Mouse (Mus musculus): Measurements from ENCODE around the gene Slc26a10. TPM values are rescaled to one million over a fixed set of nuclear protein-coding genes. Genes with fewer than 3 reads are reported as not detected.

Gene Slc26a10
- polyA plus RNA-seq, 1 experiment, result 1.2 TPM

DNA sequence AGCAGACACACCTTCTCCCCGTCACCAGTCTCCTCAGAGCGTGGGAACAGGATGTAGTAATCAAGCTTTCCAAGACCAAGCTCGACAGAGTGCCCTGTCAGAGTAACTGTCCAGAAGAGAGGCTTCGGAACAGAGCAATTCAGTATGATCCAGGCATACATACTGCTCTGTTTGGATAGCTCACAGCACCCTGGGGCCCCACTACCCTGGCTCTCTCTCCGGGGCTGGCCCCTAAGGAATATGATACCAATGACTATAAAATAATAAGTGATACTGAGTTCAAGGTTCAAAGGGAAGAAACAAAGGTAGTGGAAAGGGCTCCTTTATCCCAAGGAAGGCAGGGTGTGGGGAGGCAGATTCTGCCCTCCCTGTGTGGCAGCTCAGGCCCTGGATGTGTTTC lies 48.0 kb downstream of the Slc26a10 start:
- no peak for DNase-seq (ENCODE audit: low read depth)

GRCm38 (mm10) chr10:127129431-127129830 lies 51.0 kb downstream of the Slc26a10 start:
- no peak for DNase-seq (ENCODE audit: low read depth)

- DNase-seq (ENCODE audit: low read depth), result no peak
Observed at GRCm38 (mm10) chr10:127127711-127128279, 52.6 kb downstream of the Slc26a10 start.

- no peak for DNase-seq (ENCODE audit: low read depth)
Observed at GRCm38 (mm10) chr10:127126579-127126978, 53.9 kb downstream of the Slc26a10 start.

GRCm38 (mm10) chr10:127125210-127126001 lies 55.0 kb downstream of the Slc26a10 start:
- DNase-seq (ENCODE audit: low read depth), result no peak

- no peak for DNase-seq (ENCODE audit: low read depth)
Observed at GRCm38 (mm10) chr10:127123436-127123805, 57.0 kb downstream of the Slc26a10 start.

GRCm38 (mm10) chr10:127122784-127123435 lies 57.5 kb downstream of the Slc26a10 start:
- DNase-seq (ENCODE audit: low read depth), result no peak

- no peak for DNase-seq (ENCODE audit: low read depth)
Observed at GRCm38 (mm10) chr10:127122018-127122417, 58.4 kb downstream of the Slc26a10 start.

Other genes starting within 250 kb of the Slc26a10 start
- 119 and 121 TPM in 2 replicates for gene Ctdsp2, start 201.9 kb downstream of the Slc26a10 start, polyA plus RNA-seq (2012; rRNA removed)
- 0.07 and 0.13 TPM in 2 replicates for gene Avil, start 179.9 kb downstream of the Slc26a10 start, polyA plus RNA-seq (2012; rRNA removed)
- 27.1 and 32.9 TPM in 2 replicates for gene Tsfm, start 149.8 kb downstream of the Slc26a10 start, polyA plus RNA-seq (2012; rRNA removed)
- gene Mettl1, start 139.2 kb downstream of the Slc26a10 start, polyA plus RNA-seq (2012; rRNA removed), result 31.2 and 31.9 TPM in 2 replicates
- 0.55 and 0.86 TPM in 2 replicates for gene Eef1akmt3, start 139.1 kb downstream of the Slc26a10 start, polyA plus RNA-seq (2012; rRNA removed)
- gene Cyp27b1, start 132.4 kb downstream of the Slc26a10 start, polyA plus RNA-seq (2012; rRNA removed), result 0.22 TPM in 2 replicates
- 6.1 and 8.9 TPM in 2 replicates for gene March9, start 120.5 kb downstream of the Slc26a10 start, polyA plus RNA-seq (2012; rRNA removed)
- gene Cdk4, start 117.1 kb downstream of the Slc26a10 start, polyA plus RNA-seq (2012; rRNA removed), result 204 and 205 TPM in 2 replicates
- gene Tspan31, start 110.4 kb downstream of the Slc26a10 start, polyA plus RNA-seq (2012; rRNA removed), result 128 and 146 TPM in 2 replicates
- gene Agap2, start 105.4 kb downstream of the Slc26a10 start, polyA plus RNA-seq (2012; rRNA removed), result 5.3 and 5.7 TPM in 2 replicates
- 109 and 143 TPM in 2 replicates for gene Os9, start 59.5 kb downstream of the Slc26a10 start, polyA plus RNA-seq (2012; rRNA removed)
- 60.5 and 112 TPM in 2 replicates for gene B4galnt1, start 15.4 kb downstream of the Slc26a10 start, polyA plus RNA-seq (2012; rRNA removed)
- gene Arhgef25, start 9.4 kb upstream of the Slc26a10 start, polyA plus RNA-seq (2012; rRNA removed), result 25.7 and 29.6 TPM in 2 replicates
- 91.3 and 116 TPM in 2 replicates for gene Dtx3, start 15.1 kb upstream of the Slc26a10 start, polyA plus RNA-seq (2012; rRNA removed)
- 76.9 and 93.8 TPM in 2 replicates for gene Pip4k2c, start 30.9 kb upstream of the Slc26a10 start, polyA plus RNA-seq (2012; rRNA removed)
- 2.4 and 6.4 TPM in 2 replicates for gene Kif5a, start 82.7 kb upstream of the Slc26a10 start, polyA plus RNA-seq (2012; rRNA removed)
- 228 and 280 TPM in 2 replicates for gene Dctn2, start 85.7 kb upstream of the Slc26a10 start, polyA plus RNA-seq (2012; rRNA removed)
- 21.8 and 32.7 TPM in 2 replicates for gene Mbd6, start 108.4 kb upstream of the Slc26a10 start, polyA plus RNA-seq (2012; rRNA removed)
- 55.2 and 64.5 TPM in 2 replicates for gene Mars, start 131.1 kb upstream of the Slc26a10 start, polyA plus RNA-seq (2012; rRNA removed)
- 9.3 and 9.7 TPM in 2 replicates for gene Arhgap9, start 141.3 kb upstream of the Slc26a10 start, polyA plus RNA-seq (2012; rRNA removed)
- gene Gli1, start 161.3 kb upstream of the Slc26a10 start, polyA plus RNA-seq (2012; rRNA removed), result 15.2 and 18.3 TPM in 2 replicates
- 0.01 and 0.03 TPM in 2 replicates for gene Inhbe, start 173.8 kb upstream of the Slc26a10 start, polyA plus RNA-seq (2012; rRNA removed)
- gene Inhbc, start 189.8 kb upstream of the Slc26a10 start, polyA plus RNA-seq (2012; rRNA removed), result 0.06 TPM in 1 of 2 replicates, not detected in the other
- gene R3hdm2, start 199.7 kb upstream of the Slc26a10 start, polyA plus RNA-seq (2012; rRNA removed), result 51.4 and 79.1 TPM in 2 replicates